Mouse (Mus musculus): ENCODE results near the gene Gm5294. TPM values are rescaled to one million over a fixed set of nuclear protein-coding genes. Genes with fewer than 3 reads are reported as not detected.

The Gm5294 gene
- not detected in 2 replicates for polyA plus RNA-seq (2014; fragmentation: Nextera tagmentation; extraction: Ambion mirVana)

GRCm38 (mm10) chr5:138819780-138820179 lies at the start of gene Gm5294:
Gene Gm5294, plus strand, starts transcription at chr5:138820080.
- H3K27me3 ChIP-seq (ENCODE audit: control insufficient read depth, insufficient read depth, low read length): peaks cover 62% of the 10 kb centered on the region

GRCm38 (mm10) chr5:138775096-138775495 lies 44.8 kb upstream of the Gm5294 start:
- Histone ChIP-seq H3K36me3 (ENCODE audit: control insufficient read depth, insufficient read depth, low read length) (no peaks in the 10 kb centered on the region), H3K27me3 (ENCODE audit: control insufficient read depth, insufficient read depth, low read length) (no peaks in the 10 kb centered on the region), H3K9ac (ENCODE audit: low read length) (no peak overlapping the region), H3K27ac (replicated peaks in 1 of 2; ENCODE audit: control insufficient read depth in 1 of 2, insufficient read depth in 1 of 2, low read depth in 2 of 2, low read length in 2 of 2) (no peak overlapping the region), H3K4me2 (ENCODE audit: low read length) (no peak overlapping the region), H3K4me3 (ENCODE audit: control insufficient read depth in 1 of 2, insufficient read depth in 1 of 2, low read depth in 1 of 2, low read length in 2 of 2) (no peak overlapping the region), H3K4me1 (ENCODE audit: control insufficient read depth in 2 of 2, insufficient read depth in 2 of 2, low read length in 2 of 2) (peaks cover 9 to 11% of the 10 kb centered on the region in 2 experiments), H3K9me3 (ENCODE audit: control insufficient read depth, low read length) (no peaks in the 10 kb centered on the region)
- WGBS: 88% methylated on average over 5 of the region's 5 CpGs
- ATAC-seq (ENCODE audit: insufficient number of reproducible peaks, insufficient read depth, low FRiP score, low read depth): no peak

More at GRCm38 (mm10) chr5:138819780-138820179, at the start of gene Gm5294:
- peak within 1 kb of the TSS; percentile 82 for H3K4me2 ChIP-seq (ENCODE audit: low read length)
- peak within 1 kb of the TSS; percentile 29 to 40 for H3K4me3 ChIP-seq (ENCODE audit: control insufficient read depth in 1 of 2, insufficient read depth in 1 of 2, low read depth in 1 of 2, low read length in 2 of 2)
- H3K27ac ChIP-seq (replicated peaks in 1 of 2; ENCODE audit: control insufficient read depth in 1 of 2, insufficient read depth in 1 of 2, low read depth in 2 of 2, low read length in 2 of 2): no peak within 1 kb of the TSS
- peaks cover 4 to 10% of the 10 kb centered on the region in 2 experiments; a peak in 3 of 4 replicates for H3K4me1 ChIP-seq (ENCODE audit: control insufficient read depth in 2 of 2, insufficient read depth in 2 of 2, low read length in 2 of 2)
- no peaks in the 10 kb centered on the region for H3K36me3 ChIP-seq (ENCODE audit: control insufficient read depth, insufficient read depth, low read length)
- ATAC-seq (ENCODE audit: insufficient number of reproducible peaks, insufficient read depth, low FRiP score, low read depth): no peak
- peaks cover 3% of the 10 kb centered on the region; the same call in 1 of the 2 replicates for H3K9me3 ChIP-seq (ENCODE audit: control insufficient read depth, low read length)
- H3K9ac ChIP-seq (ENCODE audit: low read length): peak within 1 kb of the TSS; percentile 64
- 10% methylated on average over 21 of the region's 21 CpGs for WGBS

GRCm38 (mm10) chr5:138776346-138776745 lies 43.5 kb upstream of the Gm5294 start:
- Histone ChIP-seq H3K27me3 (ENCODE audit: control insufficient read depth, insufficient read depth, low read length) (no peaks in the 10 kb centered on the region), H3K4me1 (ENCODE audit: control insufficient read depth in 2 of 2, insufficient read depth in 2 of 2, low read length in 2 of 2) (peaks cover 9 to 11% of the 10 kb centered on the region in 2 experiments), H3K4me2 (ENCODE audit: low read length) (no peak overlapping the region), H3K9me3 (ENCODE audit: control insufficient read depth, low read length) (no peaks in the 10 kb centered on the region), H3K36me3 (ENCODE audit: control insufficient read depth, insufficient read depth, low read length) (no peaks in the 10 kb centered on the region), H3K27ac (replicated peaks in 1 of 2; ENCODE audit: control insufficient read depth in 1 of 2, insufficient read depth in 1 of 2, low read depth in 2 of 2, low read length in 2 of 2) (no peak overlapping the region), H3K9ac (ENCODE audit: low read length) (no peak overlapping the region), H3K4me3 (ENCODE audit: control insufficient read depth in 1 of 2, insufficient read depth in 1 of 2, low read depth in 1 of 2, low read length in 2 of 2) (no peak overlapping the region)
- ATAC-seq (ENCODE audit: insufficient number of reproducible peaks, insufficient read depth, low FRiP score, low read depth): no peak
- 40% methylated on average over 1 of the region's 1 CpGs for WGBS

- no peaks in the 10 kb centered on the region for H3K9me3 ChIP-seq (ENCODE audit: control insufficient read depth, low read length)
- peaks cover 14 to 19% of the 10 kb centered on the region in 2 experiments for H3K4me1 ChIP-seq (ENCODE audit: control insufficient read depth in 2 of 2, insufficient read depth in 2 of 2, low read length in 2 of 2)
- H3K27ac ChIP-seq (replicated peaks in 1 of 2; ENCODE audit: control insufficient read depth in 1 of 2, insufficient read depth in 1 of 2, low read depth in 2 of 2, low read length in 2 of 2): 0 out of 4 replicates have a peak overlapping the region, but pooled peaks of 1 of the 2 experiments have one; percentile 9
- H3K4me3 ChIP-seq (ENCODE audit: control insufficient read depth in 1 of 2, insufficient read depth in 1 of 2, low read depth in 1 of 2, low read length in 2 of 2): no peak overlapping the region
- H3K27me3 ChIP-seq (ENCODE audit: control insufficient read depth, insufficient read depth, low read length): no peaks in the 10 kb centered on the region
- no peak overlapping the region for H3K4me2 ChIP-seq (ENCODE audit: low read length)
- H3K36me3 ChIP-seq (ENCODE audit: control insufficient read depth, insufficient read depth, low read length): no peaks in the 10 kb centered on the region
- ATAC-seq (ENCODE audit: insufficient number of reproducible peaks, insufficient read depth, low FRiP score, low read depth): no peak
- H3K9ac ChIP-seq (ENCODE audit: low read length): no peak overlapping the region
- 51% methylated on average over 9 of the region's 9 CpGs for WGBS
These were observed 41.0 kb upstream of the Gm5294 start for GRCm38 (mm10) chr5:138778731-138779463.

GRCm38 (mm10) chr5:138779655-138780054 lies 40.2 kb upstream of the Gm5294 start:
- Histone ChIP-seq H3K9me3 (ENCODE audit: control insufficient read depth, low read length) (no peaks in the 10 kb centered on the region), H3K36me3 (ENCODE audit: control insufficient read depth, insufficient read depth, low read length) (no peaks in the 10 kb centered on the region), H3K4me2 (ENCODE audit: low read length) (no peak overlapping the region), H3K27ac (replicated peaks in 1 of 2; ENCODE audit: control insufficient read depth in 1 of 2, insufficient read depth in 1 of 2, low read depth in 2 of 2, low read length in 2 of 2) (no peak overlapping the region), H3K4me3 (ENCODE audit: control insufficient read depth in 1 of 2, insufficient read depth in 1 of 2, low read depth in 1 of 2, low read length in 2 of 2) (no peak overlapping the region), H3K27me3 (ENCODE audit: control insufficient read depth, insufficient read depth, low read length) (no peaks in the 10 kb centered on the region), H3K9ac (ENCODE audit: low read length) (no peak overlapping the region), H3K4me1 (ENCODE audit: control insufficient read depth in 2 of 2, insufficient read depth in 2 of 2, low read length in 2 of 2) (peaks cover 14 to 19% of the 10 kb centered on the region in 2 experiments)
- 79% methylated on average over 3 of the region's 3 CpGs for WGBS
- no peak for ATAC-seq (ENCODE audit: insufficient number of reproducible peaks, insufficient read depth, low FRiP score, low read depth)

- H3K4me3 ChIP-seq (ENCODE audit: control insufficient read depth in 1 of 2, insufficient read depth in 1 of 2, low read depth in 1 of 2, low read length in 2 of 2): no peak overlapping the region
- no peaks in the 10 kb centered on the region for H3K9me3 ChIP-seq (ENCODE audit: control insufficient read depth, low read length)
- no peak overlapping the region for H3K9ac ChIP-seq (ENCODE audit: low read length)
- WGBS: 85% methylated on average over 1 of the region's 1 CpGs
- H3K4me2 ChIP-seq (ENCODE audit: low read length): no peak overlapping the region
- H3K4me1 ChIP-seq (ENCODE audit: control insufficient read depth in 2 of 2, insufficient read depth in 2 of 2, low read length in 2 of 2): peaks cover 14 to 19% of the 10 kb centered on the region in 2 experiments
- no peak overlapping the region for H3K27ac ChIP-seq (replicated peaks in 1 of 2; ENCODE audit: control insufficient read depth in 1 of 2, insufficient read depth in 1 of 2, low read depth in 2 of 2, low read length in 2 of 2)
- no peaks in the 10 kb centered on the region; the same call in 1 of the 2 replicates for H3K27me3 ChIP-seq (ENCODE audit: control insufficient read depth, insufficient read depth, low read length)
- ATAC-seq (ENCODE audit: insufficient number of reproducible peaks, insufficient read depth, low FRiP score, low read depth): no peak
- no peaks in the 10 kb centered on the region for H3K36me3 ChIP-seq (ENCODE audit: control insufficient read depth, insufficient read depth, low read length)
These were observed 37.2 kb upstream of the Gm5294 start for GRCm38 (mm10) chr5:138782697-138783096.

- WGBS: 38% methylated on average over 8 of the region's 8 CpGs
These were observed 36.7 kb upstream of the Gm5294 start for GRCm38 (mm10) chr5:138783181-138783580.

More at GRCm38 (mm10) chr5:138783181-138783580, 36.7 kb upstream of the Gm5294 start:
- Histone ChIP-seq H3K4me2 (ENCODE audit: low read length) (no peak overlapping the region), H3K36me3 (ENCODE audit: control insufficient read depth, insufficient read depth, low read length) (no peaks in the 10 kb centered on the region), H3K9ac (ENCODE audit: low read length) (no peak overlapping the region), H3K27me3 (ENCODE audit: control insufficient read depth, insufficient read depth, low read length) (no peaks in the 10 kb centered on the region; the same call in 1 of the 2 replicates), H3K4me1 (ENCODE audit: control insufficient read depth in 2 of 2, insufficient read depth in 2 of 2, low read length in 2 of 2) (peaks cover 14 to 19% of the 10 kb centered on the region in 2 experiments), H3K9me3 (ENCODE audit: control insufficient read depth, low read length) (no peaks in the 10 kb centered on the region), H3K27ac (replicated peaks in 1 of 2; ENCODE audit: control insufficient read depth in 1 of 2, insufficient read depth in 1 of 2, low read depth in 2 of 2, low read length in 2 of 2) (no peak overlapping the region), H3K4me3 (ENCODE audit: control insufficient read depth in 1 of 2, insufficient read depth in 1 of 2, low read depth in 1 of 2, low read length in 2 of 2) (no peak overlapping the region)
- no peak for ATAC-seq (ENCODE audit: insufficient number of reproducible peaks, insufficient read depth, low FRiP score, low read depth)
